Mouse (Mus musculus): ENCODE measurements around the gene Ubap2.

GRCm38 (mm10) chr4:41295507-41295906 lies 20.6 kb upstream of the Ubap2 start:
- TF ChIP-seq CTCF (IDR thresholded peaks at IDR 0.05; ENCODE audit: low read depth), result no peak
- TF ChIP-seq EP300 (IDR thresholded peaks at IDR 0.05; ENCODE audit: low read depth), result no peak

Data from heart, postnatal 0 days (tissue).